Mouse (Mus musculus) adrenal gland, postnatal 14 days (tissue): ENCODE measurements around the gene Psmd13. TPM values are rescaled to one million over a fixed set of nuclear protein-coding genes. Genes with fewer than 3 reads are reported as not detected.

Source experiments
- DNase-seq: peaks from one replicate; pipeline ENCODE4 v3.0.0; 2021; ENCODE audit warnings: mixed read lengths
- total RNA-seq: library from RNA; stranded (reverse); gene quantifications from 2 replicates; pipeline ENCODE4 v1.2.3, GENCODE M21; 2021

Gene Psmd13
- total RNA-seq, 1 experiment from 2014 or later: 114 TPM

DNA sequence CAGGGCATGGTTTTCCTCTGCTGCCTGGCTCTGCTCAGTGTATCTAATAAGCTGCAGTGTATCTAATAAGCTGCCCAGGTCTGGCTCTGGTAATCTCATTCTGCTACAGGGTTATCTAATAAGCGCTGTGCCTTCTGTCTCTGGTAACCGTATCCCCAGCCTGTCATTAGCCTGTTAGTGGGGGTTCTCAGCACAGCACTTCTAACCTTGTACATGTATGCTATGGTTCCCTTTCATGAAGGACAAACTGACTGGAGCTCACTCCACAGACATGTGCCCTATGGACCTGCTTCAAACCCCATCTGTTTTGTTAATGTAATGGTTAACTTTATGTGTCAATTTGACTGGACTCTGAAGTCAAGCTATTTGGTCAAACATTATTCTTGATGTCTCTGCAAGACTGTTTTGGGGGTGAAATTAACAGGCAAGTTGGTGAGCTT lies 23.9 kb downstream of the Psmd13 start:
- no peak for DNase-seq

- DNase-seq: peak; percentile 69
Observed at GRCm38 (mm10) chr7:140907131-140907530, 25.4 kb downstream of the Psmd13 start.

- no peak for DNase-seq
Observed at GRCm38 (mm10) chr7:140907697-140908096, 25.9 kb downstream of the Psmd13 start.

DNA sequence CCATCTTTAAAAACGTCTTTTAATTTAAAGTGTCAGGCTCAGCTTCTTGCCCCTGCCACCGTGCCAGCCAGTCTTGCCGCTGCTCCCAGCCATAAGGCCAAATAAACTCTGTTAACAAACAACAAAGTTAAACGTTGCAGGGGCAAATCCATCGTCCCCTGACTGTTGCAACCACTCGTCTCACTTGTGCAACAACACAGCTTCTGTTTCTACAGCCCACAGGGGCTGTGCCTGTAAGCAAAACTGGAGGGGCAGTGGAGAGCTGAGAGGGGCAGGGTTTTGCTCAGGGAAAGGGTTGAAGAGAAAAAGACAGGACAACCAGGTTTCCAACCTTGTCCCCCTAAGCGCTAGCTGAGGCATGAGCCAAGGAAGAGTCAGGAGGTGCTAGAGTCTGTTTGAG lies 26.4 kb downstream of the Psmd13 start:
- no peak for DNase-seq

DNA sequence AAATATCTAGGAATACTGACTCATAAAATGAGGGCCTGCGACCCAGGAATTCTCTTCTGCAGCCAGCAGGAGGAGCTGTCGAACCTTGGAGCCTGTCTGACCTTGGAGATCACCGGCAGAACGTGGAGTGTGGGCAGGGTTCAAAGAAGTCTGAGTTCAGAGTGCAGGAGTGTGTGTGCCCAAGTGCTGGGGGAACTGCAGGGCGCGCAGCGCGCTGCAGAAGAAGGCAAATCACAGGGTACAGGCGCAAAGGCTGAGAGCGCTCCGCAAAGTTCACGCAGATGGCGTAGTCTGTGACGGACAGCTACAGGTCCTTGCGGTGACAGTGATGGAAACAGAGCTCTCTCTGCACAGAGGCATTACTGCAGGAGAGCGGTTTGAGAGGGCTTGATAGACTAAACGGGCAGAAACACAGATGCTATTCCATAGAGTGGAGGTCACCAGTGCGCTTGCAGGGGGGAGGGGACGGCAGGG lies 26.9 kb downstream of the Psmd13 start:
- peak; percentile 91 for DNase-seq

GRCm38 (mm10) chr7:140912293-140912692 lies 30.5 kb downstream of the Psmd13 start:
- DNase-seq: no peak

GRCm38 (mm10) chr7:140912846-140913482 lies 31.2 kb downstream of the Psmd13 start:
- DNase-seq: no peak

DNA sequence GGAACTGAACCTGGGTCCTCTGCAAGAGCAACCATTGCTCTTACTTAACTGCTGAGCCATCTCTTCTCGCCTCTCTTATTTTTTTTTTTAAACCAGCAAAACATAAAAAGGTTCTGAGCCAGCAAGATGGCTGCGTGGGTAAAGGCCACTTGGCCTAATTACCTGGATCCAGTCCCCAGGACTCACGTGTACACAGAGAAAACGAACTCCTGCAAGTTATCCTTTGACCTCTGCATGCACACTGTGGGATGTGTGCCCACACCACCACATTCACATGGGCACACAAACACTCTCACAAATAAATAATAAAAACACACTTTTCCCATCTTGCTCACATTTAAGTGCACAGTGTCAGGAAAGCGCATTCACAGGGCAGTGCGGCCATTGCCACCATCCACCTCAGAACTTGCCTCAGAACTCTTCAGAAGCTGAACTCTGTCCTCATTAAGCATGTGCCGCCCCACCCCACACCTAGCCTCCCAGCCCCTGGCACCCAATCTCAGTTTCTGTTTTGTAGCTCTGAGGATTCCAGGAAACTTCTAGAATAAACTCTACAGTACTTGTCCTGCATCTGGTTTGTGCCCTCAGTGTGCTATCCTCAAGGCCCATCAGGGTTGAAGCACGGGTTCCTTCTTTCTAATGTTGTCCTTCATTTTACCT lies 32.4 kb downstream of the Psmd13 start:
- DNase-seq: no peak

- no peak for DNase-seq
Observed at GRCm38 (mm10) chr7:140919911-140920310, 38.1 kb downstream of the Psmd13 start.

- DNase-seq: no peak
Observed at GRCm38 (mm10) chr7:140920418-140921029, 38.8 kb downstream of the Psmd13 start, which contains the start of gene Nlrp6. Gene Nlrp6, plus strand, starts transcription at chr7:140920902.

GRCm38 (mm10) chr7:140921225-140921975 lies 39.6 kb downstream of the Psmd13 start:
- DNase-seq: no peak

- DNase-seq: peak; percentile 77
Observed at GRCm38 (mm10) chr7:140922398-140923069, 40.8 kb downstream of the Psmd13 start.

DNA sequence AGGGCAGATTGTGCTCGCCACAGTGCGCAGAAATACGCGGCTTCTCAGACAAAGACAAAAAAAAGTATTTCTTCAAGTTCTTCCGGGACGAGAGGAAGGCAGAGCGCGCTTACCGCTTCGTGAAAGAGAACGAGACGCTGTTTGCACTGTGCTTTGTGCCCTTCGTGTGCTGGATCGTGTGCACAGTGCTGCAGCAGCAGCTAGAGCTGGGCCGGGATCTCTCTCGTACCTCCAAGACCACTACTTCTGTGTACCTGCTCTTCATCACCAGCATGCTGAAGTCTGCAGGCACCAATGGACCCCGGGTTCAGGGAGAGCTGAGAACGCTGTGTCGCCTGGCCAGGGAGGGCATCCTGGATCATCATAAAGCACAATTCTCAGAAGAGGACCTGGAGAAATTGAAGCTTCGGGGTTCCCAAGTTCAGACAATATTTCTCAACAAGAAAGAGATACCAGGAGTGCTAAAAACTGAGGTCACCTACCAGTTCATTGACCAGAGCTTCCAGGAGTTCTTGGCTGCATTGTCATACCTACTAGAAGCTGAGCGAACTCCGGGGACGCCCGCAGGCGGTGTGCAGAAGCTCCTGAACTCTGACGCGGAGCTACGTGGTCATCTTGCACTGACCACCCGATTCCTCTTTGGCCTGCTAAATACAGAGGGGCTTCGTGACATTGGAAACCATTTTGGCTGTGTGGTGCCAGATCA lies 41.5 kb downstream of the Psmd13 start:
- no peak for DNase-seq

GRCm38 (mm10) chr7:140927181-140927580 lies 45.4 kb downstream of the Psmd13 start:
- no peak for DNase-seq

DNA sequence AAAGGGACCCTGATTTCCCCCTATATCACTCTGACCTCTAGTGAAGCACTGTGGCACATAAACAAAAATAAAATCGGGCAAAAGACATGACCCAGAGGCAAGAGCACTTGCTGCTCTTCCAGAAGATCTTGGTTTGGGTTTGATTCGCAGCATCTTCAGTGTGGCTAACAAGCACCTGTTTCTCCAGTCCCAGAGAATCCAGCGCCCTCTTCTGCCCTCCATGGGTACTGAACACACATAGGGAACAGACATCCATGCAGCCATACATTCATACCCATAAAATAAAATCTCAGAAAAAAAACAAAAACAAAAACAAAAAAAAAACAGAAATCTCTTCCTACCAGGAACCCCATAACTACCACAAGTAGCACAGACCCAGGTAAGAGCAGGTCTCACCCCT lies 56.7 kb downstream of the Psmd13 start:
- no peak for DNase-seq

- DNase-seq: no peak
Observed at GRCm38 (mm10) chr7:140938896-140939295, 57.1 kb downstream of the Psmd13 start.

- DNase-seq: peak; percentile 49
Observed at GRCm38 (mm10) chr7:140939669-140940171, 58.0 kb downstream of the Psmd13 start.

DNA sequence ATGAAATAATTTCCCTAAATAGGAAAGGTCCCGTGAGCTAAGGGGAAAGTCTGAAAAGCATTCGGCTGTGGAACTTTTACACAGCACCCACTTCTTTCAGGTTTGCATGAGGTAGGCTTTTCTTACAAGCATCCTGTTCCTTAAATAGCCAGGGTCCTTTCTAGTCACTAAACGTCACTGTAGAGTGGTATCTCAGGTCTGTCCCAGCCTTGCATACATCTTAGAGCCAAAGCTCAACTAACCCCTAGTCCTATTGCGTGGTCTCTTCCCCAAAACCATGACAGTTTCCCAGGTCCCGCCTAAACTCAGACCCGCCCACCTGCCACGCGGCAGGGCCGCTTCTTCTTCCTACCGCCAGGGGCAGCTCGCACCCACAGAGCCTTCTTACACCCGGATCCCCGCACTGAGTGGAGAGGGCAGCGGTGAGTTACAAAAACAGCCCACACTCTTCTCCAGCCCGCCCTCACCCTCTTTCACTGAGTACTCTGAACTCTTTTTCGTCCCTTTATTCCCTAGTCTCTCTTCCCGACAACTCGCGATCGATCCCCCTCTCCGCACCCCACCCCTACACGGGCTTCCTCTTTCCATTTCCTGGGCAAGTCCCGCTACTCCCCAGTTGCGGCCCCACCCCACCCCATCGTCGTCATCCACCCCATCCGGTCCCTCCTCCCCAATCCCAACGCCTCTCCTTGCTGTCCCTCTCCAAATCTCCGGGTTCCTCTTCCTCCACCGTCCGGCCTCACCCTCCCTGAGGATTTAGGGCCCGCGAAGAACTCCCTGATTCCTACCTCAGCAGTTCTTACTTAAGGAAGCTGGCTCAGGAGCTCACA lies 59.7 kb downstream of the Psmd13 start, which contains the start of gene Pgghg:
Gene Pgghg (plus strand): TSS at position 170 of the 830 bp plus-strand sequence.
- peak; percentile 94 for DNase-seq

GRCm38 (mm10) chr7:140942341-140942740 lies 60.6 kb downstream of the Psmd13 start:
- DNase-seq: peak; percentile 40

GRCm38 (mm10) chr7:140942811-140943210 lies 61.0 kb downstream of the Psmd13 start:
- DNase-seq: no peak
